Mouse (Mus musculus): ENCODE data around the gene Epb41l2.

The Epb41l2 gene

DNA sequence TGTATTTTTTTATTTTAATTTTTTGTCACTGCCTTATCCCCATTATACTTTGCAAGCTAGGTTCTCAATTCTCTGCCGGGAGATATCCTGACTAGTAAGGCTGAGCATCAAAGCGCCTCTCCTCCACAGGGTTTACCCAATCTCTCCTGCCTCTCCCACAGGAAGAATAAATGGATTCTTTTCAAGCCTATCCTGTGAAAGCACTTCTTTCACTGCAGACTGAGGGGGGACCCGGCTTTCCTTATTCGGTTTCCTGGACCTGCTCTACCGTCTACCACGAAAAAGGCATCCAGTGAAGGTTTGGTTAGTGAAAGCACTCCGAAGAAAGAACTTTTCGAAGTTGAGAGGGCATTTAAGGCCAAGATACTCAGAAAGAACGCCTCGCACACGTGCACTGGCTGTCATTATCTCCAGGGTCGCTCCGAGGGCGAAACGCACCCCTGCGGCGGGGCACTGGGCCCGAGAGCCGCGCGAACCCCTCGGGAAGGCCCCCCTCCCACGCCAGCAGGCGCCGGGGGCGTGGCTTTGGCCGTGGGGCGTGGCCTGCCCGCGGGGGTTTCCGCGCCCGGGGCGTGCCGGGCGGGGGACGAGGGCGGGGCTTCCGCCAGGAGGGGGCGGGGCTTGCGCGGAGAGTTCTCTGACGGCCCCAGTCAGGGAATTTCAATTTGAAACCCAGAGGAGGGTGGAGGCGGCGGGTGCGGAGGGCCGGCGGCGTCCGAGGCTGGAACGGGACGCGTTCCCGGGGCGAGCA, at the start of gene Epb41l2:
Epb41l2 (plus strand) TSS at position 591 of the 751 bp plus-strand sequence.
- DNase-seq (ENCODE audit: low spot score in 2 of 2): peak; percentile 83 to 86

DNA sequence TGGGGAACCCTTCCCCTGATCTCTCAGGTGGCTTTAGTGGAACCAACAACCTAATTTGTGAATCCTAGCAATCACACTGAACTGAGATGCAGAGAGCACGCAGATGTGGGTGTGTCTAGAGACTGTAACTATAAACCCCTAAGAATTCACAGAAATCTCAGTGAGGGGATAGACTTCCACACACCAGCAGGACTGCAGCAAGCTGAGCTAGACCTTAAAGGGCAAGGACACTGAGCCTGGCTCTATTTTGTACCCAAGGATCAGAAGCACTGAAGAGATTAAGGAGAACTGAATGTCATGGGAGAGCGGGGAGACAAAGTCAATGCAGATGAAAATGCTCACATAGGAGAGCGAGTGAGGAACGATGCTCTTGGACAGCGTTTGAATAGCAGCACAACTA, 49.6 kb upstream of the Epb41l2 start:
- DNase-seq (ENCODE audit: low spot score in 2 of 2): no peak

DNA sequence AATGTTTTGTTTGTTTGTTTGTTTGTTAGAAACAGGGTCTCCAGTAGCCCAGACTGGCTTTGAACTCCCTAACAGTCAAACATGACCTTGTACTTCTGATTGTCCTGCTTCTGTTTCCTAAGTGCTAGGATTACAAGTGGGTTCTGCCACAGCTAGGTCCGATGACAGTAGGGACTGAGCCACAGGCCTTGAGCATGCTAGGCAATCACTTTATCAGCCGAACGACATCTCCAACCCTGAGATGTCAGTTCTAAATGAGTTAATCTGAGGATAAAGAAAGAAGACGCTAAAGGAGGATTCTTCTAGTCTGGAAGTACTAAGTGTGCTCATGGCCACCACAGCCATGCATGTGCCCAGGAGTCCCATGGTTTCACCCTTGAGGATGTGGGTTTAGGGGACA, 48.9 kb upstream of the Epb41l2 start:
- DNase-seq (ENCODE audit: low spot score in 2 of 2): no peak

DNA sequence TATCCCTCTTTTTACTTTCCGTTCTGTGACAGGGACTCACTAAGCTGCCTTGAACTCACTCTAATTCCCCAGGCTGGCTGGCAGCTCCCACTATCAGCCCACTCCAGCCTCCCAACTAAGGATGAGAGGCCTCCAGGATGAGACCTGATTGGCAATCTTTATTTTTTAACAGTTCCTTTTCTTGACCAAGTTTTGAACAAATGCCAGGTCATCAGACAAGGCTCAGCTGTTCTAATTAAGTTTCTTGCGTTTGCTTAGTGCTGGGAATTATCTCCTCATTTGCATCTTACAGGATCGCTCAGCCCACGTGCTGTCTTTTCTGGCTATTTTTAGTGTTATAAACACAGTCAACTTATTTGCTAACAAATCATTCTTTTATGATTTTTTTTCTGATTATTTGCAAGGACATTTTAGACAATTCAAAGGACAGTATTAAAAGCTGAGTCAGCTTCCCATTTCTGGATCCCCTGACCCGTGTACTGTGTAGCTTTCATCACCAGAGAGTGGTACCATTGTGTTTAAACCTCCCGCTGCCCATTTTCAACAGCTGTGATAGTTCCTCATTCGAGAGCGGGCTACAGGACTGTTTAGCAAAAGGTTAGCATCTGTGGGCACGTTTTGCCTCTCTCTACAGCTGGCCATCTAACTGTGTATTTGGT, 47.9 kb upstream of the Epb41l2 start:
- DNase-seq (ENCODE audit: low spot score in 2 of 2): no peak

DNA sequence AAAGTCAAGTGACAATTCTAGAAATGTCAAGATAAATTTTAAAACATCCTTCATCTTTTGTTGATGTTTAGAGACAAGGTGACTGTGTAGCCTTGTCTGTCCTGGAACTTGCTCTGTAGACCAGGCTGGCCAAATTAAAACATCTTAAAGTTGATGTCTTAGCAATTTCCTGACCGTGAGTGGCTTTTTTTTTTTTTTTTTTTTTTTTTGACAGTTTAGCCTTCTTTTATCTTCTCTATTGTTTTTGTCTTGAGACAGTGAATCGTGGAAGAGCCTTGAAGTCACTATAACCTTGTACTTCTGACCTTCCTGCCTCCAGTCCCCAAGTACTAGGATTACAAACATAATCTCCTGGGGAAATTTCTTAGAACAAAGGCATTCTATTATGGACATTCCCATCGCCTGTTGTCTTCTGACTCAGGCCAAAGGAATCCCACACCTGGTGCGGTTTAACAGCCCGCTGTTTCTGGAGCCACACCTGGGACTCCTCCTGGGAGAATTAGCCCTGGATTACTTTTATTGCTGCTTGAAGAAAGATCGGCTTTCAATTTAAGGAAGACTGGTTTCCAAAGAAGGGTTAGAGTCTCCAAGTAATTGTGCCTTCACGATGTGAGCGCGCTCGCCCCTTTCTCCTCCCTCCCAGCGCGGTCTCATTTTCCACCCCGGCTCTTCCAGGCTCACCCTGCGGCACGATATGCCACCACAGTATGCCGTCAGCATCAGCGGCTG, 45.6 kb upstream of the Epb41l2 start:
- DNase-seq (ENCODE audit: low spot score in 2 of 2): no peak

DNA sequence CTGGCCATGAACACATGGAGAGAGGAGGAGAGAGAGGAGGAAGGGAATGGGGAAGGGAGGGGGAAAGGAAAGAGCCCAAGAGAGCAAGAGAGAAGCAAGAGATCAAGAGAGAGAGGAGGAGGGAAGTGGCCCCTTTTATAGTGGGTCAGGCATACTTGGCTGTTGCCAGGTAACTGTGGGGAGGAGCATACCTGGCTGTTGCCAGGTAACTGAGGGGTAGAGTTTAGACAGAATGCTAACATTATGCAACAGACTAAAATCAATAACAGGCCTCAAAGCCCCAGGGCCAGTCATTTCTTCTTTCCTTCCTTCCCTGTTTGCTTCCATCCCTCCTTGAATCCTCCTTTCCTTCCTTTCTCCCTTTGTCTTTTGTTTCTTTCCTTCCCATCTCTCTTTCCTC, 41.9 kb upstream of the Epb41l2 start:
- DNase-seq (ENCODE audit: low spot score in 2 of 2): no peak

DNA sequence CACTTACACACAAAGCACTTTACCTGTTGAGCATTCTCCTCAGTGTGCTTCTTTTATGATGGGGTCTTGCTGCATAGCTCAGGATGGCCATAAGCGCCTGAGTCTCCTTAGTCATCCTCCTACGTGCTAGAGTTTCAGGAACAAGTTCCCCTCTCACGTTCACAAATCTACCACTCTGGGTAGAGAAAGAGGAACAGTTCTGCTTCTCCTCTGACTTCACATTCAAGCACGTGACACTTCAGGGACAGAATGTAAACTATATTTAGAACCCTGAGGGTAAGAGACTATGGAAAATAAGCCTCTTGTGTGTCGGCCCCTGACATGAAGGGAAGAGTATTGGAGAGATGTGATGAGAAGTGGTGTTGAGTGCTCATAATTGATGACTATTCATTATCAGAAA, 41.2 kb upstream of the Epb41l2 start:
- no peak for DNase-seq (ENCODE audit: low spot score in 2 of 2)

DNA sequence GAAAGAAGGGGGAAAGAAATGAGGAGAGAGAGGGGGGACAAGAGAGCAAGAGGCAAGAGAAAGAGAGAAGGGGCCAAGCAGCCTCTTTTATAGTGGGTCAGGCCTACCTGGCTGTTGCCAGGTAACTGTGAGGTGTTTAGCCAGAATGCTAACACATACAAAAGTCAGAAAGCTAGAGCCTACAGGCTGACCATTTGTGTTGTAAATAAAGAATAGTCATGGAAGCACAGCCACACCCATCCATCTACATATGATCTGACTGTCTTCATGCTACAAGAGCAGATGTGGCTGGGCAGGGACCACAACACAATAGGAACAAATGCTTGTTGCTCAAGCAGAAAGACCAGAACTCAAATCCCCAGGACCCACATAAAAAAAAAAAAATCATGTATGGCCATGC, 40.1 kb upstream of the Epb41l2 start:
- no peak for DNase-seq (ENCODE audit: low spot score in 2 of 2)

DNA sequence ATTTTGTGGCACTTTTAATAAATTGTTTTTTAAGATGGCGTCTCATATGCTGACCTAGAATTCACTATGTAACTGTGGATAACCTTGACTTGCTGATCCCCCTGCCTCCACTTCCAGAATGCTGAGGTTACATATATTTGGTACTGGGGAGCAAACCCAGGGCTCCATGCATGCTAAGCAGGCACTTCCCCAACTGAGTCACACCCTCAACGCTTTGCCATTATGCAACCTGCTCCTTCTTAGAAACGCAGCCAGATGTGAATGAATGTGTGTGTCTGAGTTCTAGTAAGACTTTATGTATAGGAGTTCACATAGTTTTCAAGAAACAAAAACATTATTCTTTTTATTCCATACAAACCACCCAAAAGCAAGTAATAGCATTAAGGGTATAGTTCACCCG, 38.4 kb upstream of the Epb41l2 start:
- no peak for DNase-seq (ENCODE audit: low spot score in 2 of 2)

DNA sequence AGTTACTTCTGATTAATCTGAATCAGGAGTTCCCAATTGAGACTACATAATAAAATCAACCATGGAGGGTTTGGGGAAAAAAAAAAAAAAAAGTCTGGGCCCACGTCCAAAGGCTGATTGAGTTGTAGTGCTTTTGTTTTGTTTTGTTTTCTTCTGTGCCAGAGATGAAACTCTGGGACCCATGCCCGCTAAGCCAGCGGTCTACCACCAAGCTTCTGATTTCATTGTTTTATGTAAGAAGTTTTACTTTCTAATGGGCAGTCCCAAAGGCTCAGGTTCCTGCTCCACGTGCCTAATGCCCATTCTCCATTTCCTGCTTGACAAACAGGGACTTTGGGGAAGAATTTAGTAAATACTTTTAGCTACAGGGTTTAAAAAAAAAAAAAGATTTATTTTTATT, 33.9 kb upstream of the Epb41l2 start:
- no peak for DNase-seq (ENCODE audit: low spot score in 2 of 2)

DNA sequence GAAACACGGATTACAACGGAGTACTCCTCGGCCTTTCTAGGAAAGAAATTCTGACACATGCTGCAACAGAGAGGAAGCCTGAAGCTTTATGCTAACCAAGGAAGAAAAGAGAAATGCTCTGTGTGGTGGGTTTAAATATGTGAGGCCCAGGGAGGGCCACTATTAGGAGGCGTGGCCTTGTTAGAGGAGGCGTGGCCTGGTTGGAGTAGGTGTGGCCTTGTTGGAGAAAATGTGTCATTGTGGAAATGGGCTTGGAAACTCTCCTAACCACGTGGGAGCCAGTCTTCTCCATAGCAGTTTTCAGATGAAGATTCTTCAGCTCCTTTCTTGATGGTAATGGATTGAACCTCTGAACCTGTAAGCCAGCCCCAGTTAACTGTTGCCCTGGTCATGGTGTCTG, 32.1 kb upstream of the Epb41l2 start:
- no peak for DNase-seq (ENCODE audit: low spot score in 2 of 2)

DNA sequence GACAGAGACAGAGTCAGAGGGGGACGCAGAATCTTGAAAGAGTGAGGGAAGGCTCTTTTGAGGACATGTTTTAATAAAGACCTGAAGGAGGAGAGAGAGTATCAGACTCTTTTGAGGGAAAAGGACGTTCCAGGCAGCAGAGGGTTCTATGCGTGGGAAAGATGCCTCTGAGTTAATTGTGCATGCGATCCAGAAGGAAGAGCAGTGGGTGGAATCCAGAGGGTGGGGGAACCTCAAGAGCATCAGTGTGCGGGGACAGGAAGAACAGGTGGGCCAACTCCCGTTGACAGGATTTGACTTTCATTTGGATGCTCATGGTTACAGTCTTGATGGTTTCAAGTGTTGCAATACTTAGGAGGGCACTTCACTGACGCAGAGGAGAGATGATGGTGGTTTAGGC, 29.5 kb upstream of the Epb41l2 start:
- DNase-seq (ENCODE audit: low spot score in 2 of 2): no peak

DNA sequence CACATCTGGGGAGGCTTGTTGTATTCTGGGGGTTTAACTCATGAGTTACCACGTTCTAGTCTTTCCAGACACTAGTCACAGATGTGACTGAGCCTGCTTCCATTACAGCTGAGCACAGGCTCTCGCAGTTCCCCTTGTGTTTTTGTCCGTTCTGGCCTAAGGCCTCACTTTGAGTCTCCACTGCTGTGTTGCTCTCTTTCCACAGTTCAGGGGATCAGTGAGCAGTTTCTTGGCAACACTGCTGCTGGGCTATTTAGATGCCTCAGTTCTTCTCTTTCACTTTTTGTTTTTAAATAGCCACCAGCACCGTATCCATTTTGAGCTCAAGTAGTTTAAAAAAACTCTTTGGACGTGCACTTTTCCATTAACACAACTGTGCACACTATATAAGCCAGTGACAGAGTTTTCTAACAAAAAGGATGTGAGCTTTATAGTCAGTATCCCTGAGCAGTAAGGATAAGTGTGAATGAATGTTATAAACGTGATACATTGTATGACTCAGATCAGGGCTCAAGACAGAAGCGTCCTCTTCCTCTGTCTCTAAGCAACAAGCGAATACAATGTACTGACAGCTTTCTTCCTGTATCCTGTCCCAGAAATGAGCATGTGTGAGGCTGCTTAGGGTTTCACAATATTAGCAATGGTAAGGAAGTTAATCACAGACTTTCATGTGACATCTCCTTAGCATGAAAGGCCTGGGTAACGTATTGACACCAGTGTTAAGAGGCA, 28.1 kb upstream of the Epb41l2 start:
- no peak for DNase-seq (ENCODE audit: low spot score in 2 of 2)

DNA sequence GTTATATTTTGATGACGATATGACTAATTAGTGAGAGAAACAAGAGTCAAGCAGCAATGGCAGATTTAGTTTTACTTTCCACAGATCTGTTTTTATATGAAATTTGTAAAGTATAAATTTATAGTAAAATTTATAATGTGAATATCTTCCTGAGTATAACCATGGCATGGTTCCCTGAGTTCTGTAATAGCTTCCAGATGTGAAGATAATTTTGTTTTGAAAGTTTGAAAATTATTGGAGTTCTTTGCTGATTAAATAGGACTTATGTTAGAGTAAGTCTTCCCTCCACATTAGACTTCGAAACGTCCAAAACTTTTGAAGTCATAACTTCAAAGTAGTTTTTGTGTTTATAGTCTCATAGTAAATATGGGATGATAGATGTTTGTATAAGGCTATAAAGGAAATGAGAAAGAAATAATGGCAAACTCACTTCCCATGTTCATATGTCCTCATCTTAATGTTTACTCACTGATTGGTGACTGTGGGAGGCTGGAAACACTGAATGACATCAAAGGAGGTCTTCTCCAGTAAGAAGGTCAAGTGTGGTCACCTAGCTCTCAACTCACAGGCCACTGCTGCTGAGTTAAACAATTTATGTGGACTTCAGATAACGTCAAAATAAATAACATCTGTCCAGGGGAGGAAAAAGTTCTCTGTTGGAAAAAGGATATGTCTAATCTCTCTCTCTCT, 26.1 kb upstream of the Epb41l2 start:
- no peak for DNase-seq (ENCODE audit: low spot score in 2 of 2)

DNA sequence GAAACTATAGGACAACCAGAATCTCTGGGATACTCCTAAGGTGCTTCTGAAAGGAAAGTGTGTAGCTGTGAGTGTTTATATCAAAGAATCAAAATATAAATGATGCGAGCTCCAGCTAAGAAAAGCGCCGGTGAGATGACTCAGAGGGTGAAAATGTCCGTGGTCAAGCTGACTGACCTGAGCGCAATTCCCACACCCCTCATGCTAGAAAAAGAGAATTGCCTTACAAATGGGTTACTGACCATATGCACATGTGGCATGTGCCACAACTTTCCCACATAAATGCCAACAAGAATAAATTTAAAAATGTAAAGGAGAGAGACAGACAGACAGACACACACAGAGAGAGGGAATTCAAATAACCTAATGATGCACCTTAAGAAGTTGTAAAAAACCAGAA, 18.9 kb upstream of the Epb41l2 start:
- no peak for DNase-seq (ENCODE audit: low spot score in 2 of 2)

DNA sequence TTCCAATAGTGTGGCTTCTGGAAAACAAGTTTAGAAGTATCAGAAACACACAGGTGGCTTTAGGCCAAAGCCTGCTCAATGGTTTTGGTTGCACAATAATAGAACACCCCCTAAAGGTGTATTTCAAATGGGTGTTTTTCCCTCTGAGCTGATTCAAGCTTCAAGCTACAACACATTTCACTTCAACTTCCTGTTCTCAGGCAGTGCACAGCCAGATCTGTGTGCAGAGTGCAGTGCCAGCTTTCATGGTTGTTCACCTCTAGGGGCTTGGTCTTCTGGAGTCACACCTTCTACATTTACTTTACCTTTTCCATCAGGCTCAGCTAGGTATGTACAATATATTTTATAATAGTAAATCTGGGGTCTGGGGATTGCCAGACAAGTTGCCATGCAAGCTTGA, 16.8 kb upstream of the Epb41l2 start:
- DNase-seq (ENCODE audit: low spot score in 2 of 2): no peak

DNA sequence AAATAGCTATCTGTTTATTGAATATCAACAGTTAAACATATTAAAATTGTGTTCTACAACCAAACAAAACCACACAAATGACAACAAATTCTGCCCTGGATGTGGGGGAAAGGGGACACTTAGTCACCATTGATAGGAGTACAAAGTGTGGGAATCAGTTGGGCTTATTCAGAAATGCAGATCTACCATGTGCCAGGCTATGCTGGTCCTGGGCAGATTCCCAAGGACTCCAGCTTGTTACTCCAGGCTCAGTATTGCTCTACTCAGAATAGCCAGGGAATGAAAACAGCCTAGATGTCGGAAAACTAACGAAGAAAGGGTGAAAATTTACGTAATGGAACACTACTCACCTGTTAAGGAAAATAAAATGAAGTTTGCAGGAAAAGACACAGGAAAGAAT, 5.7 kb upstream of the Epb41l2 start:
- DNase-seq (ENCODE audit: low spot score in 2 of 2): no peak

DNA sequence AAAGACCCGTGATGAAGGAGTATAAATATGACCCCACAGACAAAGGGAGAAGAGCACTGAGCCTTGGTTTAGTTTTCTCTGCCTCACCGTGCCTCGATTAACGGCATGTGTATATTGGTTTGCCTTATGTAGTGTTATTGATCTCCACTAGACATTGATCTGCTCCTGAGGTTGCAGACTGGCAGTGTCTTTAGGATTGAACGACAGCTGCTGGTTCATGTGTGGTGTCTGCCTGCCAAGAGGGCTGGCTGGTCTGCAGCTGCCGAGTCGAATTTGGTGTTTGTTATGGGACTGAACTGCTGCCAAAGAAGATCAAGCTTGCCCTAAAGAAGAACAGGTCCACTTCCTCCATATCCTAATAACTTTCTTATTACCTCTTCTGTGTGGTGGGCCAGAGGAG, 5.2 kb upstream of the Epb41l2 start:
- DNase-seq (ENCODE audit: low spot score in 2 of 2): no peak

DNA sequence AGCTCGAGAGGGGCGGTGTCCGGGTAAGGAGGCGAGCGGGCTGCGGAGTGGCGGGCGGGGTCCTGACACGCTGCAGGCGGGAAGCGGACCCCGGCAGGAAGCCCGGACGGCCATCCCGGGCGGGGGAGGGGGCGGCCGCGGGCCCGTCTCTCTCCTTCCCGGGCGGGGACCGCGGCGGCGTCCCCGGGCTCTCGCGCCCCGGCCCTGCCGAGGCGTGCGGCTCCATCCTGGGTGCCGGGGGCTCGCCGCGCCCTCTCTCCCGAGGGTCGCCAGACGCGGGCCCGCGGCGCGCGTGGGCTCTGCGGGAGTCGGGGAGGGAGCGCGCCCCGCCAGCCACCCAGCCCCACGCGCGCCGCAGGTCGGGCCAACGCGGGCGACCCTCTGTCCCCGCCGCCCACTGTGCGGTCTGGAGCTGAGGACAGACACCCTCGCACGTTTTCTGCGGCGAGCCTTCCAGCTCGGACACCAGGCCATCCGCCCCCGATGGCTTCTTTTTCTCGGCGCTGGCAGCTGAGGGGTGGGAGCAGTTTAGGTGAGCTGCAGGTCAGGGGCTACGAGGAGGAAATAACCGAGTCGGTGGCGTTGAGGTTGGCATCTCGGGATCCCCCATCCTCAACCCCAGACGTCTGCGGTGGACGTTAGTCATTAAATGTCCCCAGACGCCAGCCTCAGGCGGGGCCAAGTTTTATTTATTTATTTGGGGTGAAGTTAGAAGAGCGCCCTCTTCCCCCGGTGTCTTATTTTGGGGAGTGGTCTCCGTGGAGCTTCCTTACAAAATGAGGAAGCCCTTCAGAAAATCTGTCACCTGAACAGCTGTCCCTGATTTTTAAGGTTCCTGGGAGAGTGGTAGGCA, 587 bp downstream of the Epb41l2 start:
- no peak for DNase-seq (ENCODE audit: low spot score in 2 of 2)

DNA sequence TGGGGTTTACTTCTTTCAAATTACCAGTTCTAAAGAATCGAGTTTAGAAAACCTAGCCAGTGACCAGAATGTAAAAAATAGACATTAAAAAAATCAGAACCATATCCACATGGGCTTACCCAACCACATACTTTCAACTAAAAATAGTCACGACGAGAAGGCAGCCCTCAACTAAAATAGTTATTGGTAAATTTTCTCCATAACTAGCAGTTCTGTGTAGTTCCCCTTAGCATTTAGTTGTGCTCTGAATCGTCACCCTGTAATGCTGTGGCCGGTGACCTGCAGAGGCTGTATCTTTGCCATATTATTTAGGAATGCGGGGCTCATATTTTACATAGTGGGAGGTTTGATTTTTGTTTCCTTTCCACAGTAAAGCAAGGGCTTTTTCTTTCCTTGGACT, 2.6 kb downstream of the Epb41l2 start:
- DNase-seq (ENCODE audit: low spot score in 2 of 2): no peak

DNA sequence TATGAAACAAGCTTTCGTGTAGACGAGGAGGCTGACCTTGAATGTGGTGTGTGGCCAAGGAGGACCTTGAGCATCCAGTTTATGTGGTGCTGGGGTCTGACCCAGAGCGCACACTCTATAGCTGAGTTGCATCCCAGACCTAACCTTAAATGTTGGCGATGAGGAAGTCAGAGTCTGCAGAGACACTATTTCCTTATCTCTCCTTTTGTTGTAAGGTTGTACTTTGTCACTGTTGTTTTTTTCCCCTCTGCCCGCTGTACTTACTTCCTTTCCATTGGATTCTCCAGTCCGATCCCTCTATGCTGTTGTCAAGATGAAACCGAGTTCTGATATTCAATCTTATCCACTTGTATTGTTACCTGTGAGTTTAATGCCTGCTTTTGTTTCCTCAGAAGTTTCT, 5.6 kb downstream of the Epb41l2 start:
- no peak for DNase-seq (ENCODE audit: low spot score in 2 of 2)

All from frontal cortex, postnatal 14 days (tissue).